Mouse (Mus musculus): Measurements from ENCODE around the gene Edem3.

DNA sequence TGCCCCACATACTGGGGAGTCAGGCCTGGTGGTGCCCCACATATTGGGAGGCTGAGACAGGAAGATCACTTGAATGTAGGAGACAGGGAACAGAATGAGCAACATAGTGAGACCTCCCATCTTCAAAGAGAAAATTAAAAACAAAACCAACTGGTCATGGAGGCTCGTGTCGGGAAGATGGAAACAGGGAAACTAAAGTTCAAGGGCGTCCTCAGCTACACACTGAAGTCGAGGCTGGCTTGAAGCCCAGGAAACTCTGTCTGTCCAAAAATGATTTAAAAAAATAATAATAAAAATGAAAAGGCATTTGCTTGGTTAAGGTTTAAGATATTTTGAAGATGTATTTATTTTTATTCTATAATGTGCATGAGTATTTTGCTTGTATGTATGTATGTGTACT lies 31.4 kb upstream of the Edem3 start:
- TF ChIP-seq CTCF (IDR thresholded peaks at IDR 0.05; ENCODE audit: low read depth, low read length) (no peak), POLR2A (IDR thresholded peaks at IDR 0.05; ENCODE audit: insufficient read depth, low read length) (no peak), EP300 (IDR thresholded peaks at IDR 0.05; ENCODE audit: insufficient read depth, low read depth, low read length) (no peak)
